Mouse (Mus musculus) frontal cortex, adult (tissue): ENCODE measurements at regions not wholly inside any gene's neighbourhood (a gene's known extent, or its start where the extent isn't known, plus 50 kb on each side); places are given as distances from the start of the nearest gene placed in this dataset.

ENCODE experiments used
- ATAC-seq: cut with Nextera tagmentation; 2 replicates; pipeline ENCODE4 v1.9.2; 2017; ENCODE audit warnings: mild to moderate bottlenecking, moderate library complexity, mixed read lengths; ENCODE audit not compliant: low TSS enrichment

GRCm38 (mm10) chr4:28646154-28646553, 166.8 kb upstream of the Epha7 start:
- ATAC-seq = no peak

DNA sequence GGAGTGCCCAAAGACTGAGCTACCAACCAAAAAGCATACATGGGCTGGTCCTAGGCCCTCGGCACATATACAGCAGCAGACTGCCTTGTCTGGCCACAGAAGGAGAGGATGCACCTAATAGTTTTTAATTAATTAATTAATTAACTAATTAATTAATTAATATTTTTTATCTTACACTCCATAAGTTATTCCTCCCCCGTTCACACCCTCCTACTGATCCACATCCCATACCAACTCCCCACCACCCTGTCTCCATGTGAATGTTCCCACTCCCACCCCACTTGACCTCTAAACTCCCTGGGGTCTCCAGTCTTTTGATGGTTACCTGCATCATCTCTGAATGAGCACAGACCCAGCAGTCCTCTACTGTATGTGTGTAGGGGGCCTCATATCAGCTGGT, 153.5 kb upstream of the Epha7 start:
- ATAC-seq = no peak

- ATAC-seq = peak; percentile 95
Measured at GRCm38 (mm10) chr4:28698171-28698570, 114.8 kb upstream of the Epha7 start.

- ATAC-seq = peak; percentile 98
Measured at GRCm38 (mm10) chr4:28700481-28700880, 112.5 kb upstream of the Epha7 start.

- no peak for ATAC-seq
Measured at GRCm38 (mm10) chr4:28703356-28703755, 109.6 kb upstream of the Epha7 start.
